Comparison of ENCODE assay signal across 12 mouse cellular contexts in genomic region chr11:101680634-101681325, GRCm38 (mm10). TPM values are rescaled to one million over a fixed set of nuclear protein-coding genes. Genes with fewer than 3 reads are reported as not detected.
A peak's percentile ranks its signal among the peaks of the same experiment; 100 is the strongest.
DNase-seq lines count a peak whose midpoint lies in the region; ATAC-seq and TF ChIP-seq lines count a peak whose summit lies in the region.
"Had no signal": no experiment of that assay in that cellular context is flagged by ENCODE, and none has a peak within 500 bp of the region (broad histone marks: within the 10 kb centered on the region; RNA-seq: fewer than 3 reads in every experiment).

No protein-coding gene starts in this region.

- H3K9ac ChIP-seq in kidney, embryonic 16.5 days (replicated peaks; ENCODE audit: low read length) = 0 out of 2 replicates have a peak overlapping the region, but pooled peaks have one; percentile 17
- no peak overlapping the region for H3K9ac ChIP-seq in embryonic facial prominence, embryonic 11.5 days (replicated peaks; ENCODE audit: low read length)
- no peak overlapping the region for H3K9ac ChIP-seq in hindbrain, embryonic 12.5 days
- H3K9ac ChIP-seq: hindbrain, embryonic 15.5 days; liver, embryonic 14.5 days had no signal

- H3K4me3 ChIP-seq in gastrocnemius, adult 2 months = no peak overlapping the region
- H3K4me3 ChIP-seq in kidney, embryonic 16.5 days (ENCODE audit: low read length) = no peak overlapping the region
- H3K4me3 ChIP-seq in embryonic facial prominence, embryonic 11.5 days (ENCODE audit: low read depth, low read length) = no peak overlapping the region
- no peak overlapping the region for H3K4me3 ChIP-seq in hindbrain, embryonic 12.5 days
- H3K4me3 ChIP-seq in thymus, adult 2 months (ENCODE audit: control insufficient read depth, insufficient read depth, low read length) = no peak overlapping the region
- H3K4me3 ChIP-seq: hindbrain, embryonic 15.5 days had no signal

- ATAC-seq in kidney, embryonic 16.5 days (ENCODE audit: low FRiP score, low TSS enrichment) = peak; percentile 23; the same call in 1 of the 2 replicates
- ATAC-seq in embryonic facial prominence, embryonic 11.5 days (replicated peaks; ENCODE audit: insufficient number of reproducible peaks, low FRiP score, low TSS enrichment, low read depth) = 0 out of 2 replicates have a peak, but pooled peaks have one; percentile 29
- ATAC-seq in hindbrain, embryonic 12.5 days (ENCODE audit: low FRiP score) = no peak

- intact Hi-C loops in gastrocnemius, adult 2 months (cut with DNase I) = no loop called here

- H3K27me3 ChIP-seq in kidney, embryonic 16.5 days (ENCODE audit: insufficient read depth, low read length) = no peaks in the 10 kb centered on the region
- H3K27me3 ChIP-seq in embryonic facial prominence, embryonic 11.5 days (ENCODE audit: control insufficient read depth, insufficient read depth, low read length) = no peaks in the 10 kb centered on the region
- no peaks in the 10 kb centered on the region for H3K27me3 ChIP-seq in hindbrain, embryonic 12.5 days
- H3K27me3 ChIP-seq in thymus, adult 2 months (ENCODE audit: control insufficient read depth, insufficient read depth, low read length) = no peaks in the 10 kb centered on the region
- H3K27me3 ChIP-seq: hindbrain, embryonic 15.5 days had no signal

- H3K4me1 ChIP-seq in kidney, embryonic 16.5 days (ENCODE audit: insufficient read depth, low read length) = peaks cover 4% of the 10 kb centered on the region; the same call in 1 of the 2 replicates
- H3K4me1 ChIP-seq in embryonic facial prominence, embryonic 11.5 days (ENCODE audit: control insufficient read depth, insufficient read depth, low read length) = no peaks in the 10 kb centered on the region
- peaks cover 10% of the 10 kb centered on the region for H3K4me1 ChIP-seq in hindbrain, embryonic 12.5 days
- no peaks in the 10 kb centered on the region for H3K4me1 ChIP-seq in thymus, adult 2 months (replicated peaks; ENCODE audit: control insufficient read depth, insufficient read depth, low read length)

- no peaks in the 10 kb centered on the region for H3K9me3 ChIP-seq in kidney, embryonic 16.5 days (ENCODE audit: low read length)
- H3K9me3 ChIP-seq in embryonic facial prominence, embryonic 11.5 days (replicated peaks; ENCODE audit: control insufficient read depth, low read length) = no peaks in the 10 kb centered on the region
- no peaks in the 10 kb centered on the region for H3K9me3 ChIP-seq in hindbrain, embryonic 12.5 days (replicated peaks)
- H3K9me3 ChIP-seq: hindbrain, embryonic 15.5 days had no signal

- no peaks in the 10 kb centered on the region for H3K36me3 ChIP-seq in kidney, embryonic 16.5 days (ENCODE audit: insufficient read depth, low read length)
- no peaks in the 10 kb centered on the region for H3K36me3 ChIP-seq in embryonic facial prominence, embryonic 11.5 days (replicated peaks; ENCODE audit: control insufficient read depth, insufficient read depth, low read depth, low read length)
- no peaks in the 10 kb centered on the region for H3K36me3 ChIP-seq in hindbrain, embryonic 12.5 days
- no peaks in the 10 kb centered on the region for H3K36me3 ChIP-seq in thymus, adult 2 months (ENCODE audit: control insufficient read depth, insufficient read depth, low read length)
- H3K36me3 ChIP-seq: hindbrain, embryonic 15.5 days had no signal

- no peak for TF ChIP-seq POLR2A in thymus, adult 2 months (IDR thresholded peaks at IDR 0.05; ENCODE audit: control insufficient read depth, extremely low read depth, insufficient read depth, low read length, poor library complexity)

- 22% methylated on average over 3 of the region's 3 CpGs for WGBS in kidney, embryonic 16.5 days
- WGBS in embryonic facial prominence, embryonic 11.5 days = 26% methylated on average over 3 of the region's 3 CpGs
- 38% methylated on average over 3 of the region's 3 CpGs for WGBS in hindbrain, embryonic 12.5 days
- WGBS in thymus, adult 2 months = 84% methylated on average over 3 of the region's 3 CpGs

- peak overlapping the region; percentile 57 for H3K27ac ChIP-seq in gastrocnemius, adult 2 months
- no peak overlapping the region for H3K27ac ChIP-seq in kidney, embryonic 16.5 days (ENCODE audit: low read length)
- H3K27ac ChIP-seq in embryonic facial prominence, embryonic 11.5 days (replicated peaks; ENCODE audit: low read depth, low read length) = no peak overlapping the region
- peak overlapping the region; percentile 46; the same call in 1 of the 2 replicates for H3K27ac ChIP-seq in hindbrain, embryonic 12.5 days
- no peak overlapping the region for H3K27ac ChIP-seq in thymus, adult 2 months (ENCODE audit: control insufficient read depth, insufficient read depth, low read length)
- H3K27ac ChIP-seq: hindbrain, embryonic 15.5 days; liver, embryonic 14.5 days had no signal

- no peak overlapping the region for H3K4me2 ChIP-seq in kidney, embryonic 16.5 days (replicated peaks; ENCODE audit: low read depth, low read length)
- H3K4me2 ChIP-seq in embryonic facial prominence, embryonic 11.5 days (ENCODE audit: low read depth, low read length) = no peak overlapping the region
- no peak overlapping the region for H3K4me2 ChIP-seq in hindbrain, embryonic 12.5 days (replicated peaks)
- H3K4me2 ChIP-seq: hindbrain, embryonic 15.5 days had no signal

- no peak for DNase-seq in gastrocnemius, adult 2 months
- no peak for DNase-seq in gastrocnemius, postnatal 4 days (ENCODE audit: low spot score in 2 of 2)
- DNase-seq in kidney, postnatal 25 days = no peak
- no peak for DNase-seq in embryonic facial prominence, embryonic 11.5 days (ENCODE audit: low spot score)
- no peak for DNase-seq in spleen, postnatal 36 days (ENCODE audit: low spot score in 2 of 2)
- no peak for DNase-seq in thymus, adult 2 months
- DNase-seq: embryo, embryonic 11 days; thymus, adult 18-20 months had no signal

- no peak for TF ChIP-seq CTCF in gastrocnemius, adult 2 months (IDR thresholded peaks at IDR 0.05)
- TF ChIP-seq CTCF in thymus, adult 2 months (IDR thresholded peaks at IDR 0.05; ENCODE audit: borderline replicate concordance, control insufficient read depth, extremely low read depth, insufficient read depth, low read length, poor library complexity) = no peak

RNA-seq across cellular contexts. Expression of gene Arl4d, which starts 15.4 kb away (rescaled TPM):
- total RNA-seq in gastrocnemius, adult 2 months (2021) = 10 to 100 TPM in 1 of 2 experiments, 1 to 10 TPM in 1; 6.7 to 13.1 TPM
- total RNA-seq in gastrocnemius, postnatal 4 days (2021) = 10 to 100 TPM in 1 of 2 experiments, 1 to 10 TPM in 1; 7.1 to 10.0 TPM
- polyA plus RNA-seq in kidney, embryonic 16.5 days (2015; fragmentation: Nextera tagmentation; extraction: Ambion mirVana) = 5.1 and 6.4 TPM in 2 replicates
- 2.8 and 4.3 TPM in 2 replicates for polyA plus RNA-seq in embryonic facial prominence, embryonic 11.5 days (2014; fragmentation: Nextera tagmentation; extraction: Ambion mirVana)
- 11.6 and 12.1 TPM in 2 replicates for polyA plus RNA-seq in hindbrain, embryonic 12.5 days (2016; fragmentation: Nextera tagmentation; extraction: Ambion mirVana)
- polyA plus RNA-seq in thymus, adult 2 months (2012; rRNA removed) = 4.1 and 5.0 TPM in 2 replicates

RNA-seq across cellular contexts. Expression of gene Dhx8, which starts 51.9 kb away (rescaled TPM):
- 10 to 100 TPM; 13.8 to 15.1 TPM for total RNA-seq in gastrocnemius, adult 2 months (2021)
- total RNA-seq in gastrocnemius, postnatal 4 days (2021) = 10 to 100 TPM; 22.2 to 22.8 TPM
- polyA plus RNA-seq in kidney, embryonic 16.5 days (2015; fragmentation: Nextera tagmentation; extraction: Ambion mirVana) = 31.3 and 33.2 TPM in 2 replicates
- 46.7 and 47.3 TPM in 2 replicates for polyA plus RNA-seq in embryonic facial prominence, embryonic 11.5 days (2014; fragmentation: Nextera tagmentation; extraction: Ambion mirVana)
- 41.8 and 50.0 TPM in 2 replicates for polyA plus RNA-seq in hindbrain, embryonic 12.5 days (2016; fragmentation: Nextera tagmentation; extraction: Ambion mirVana)
- 30.5 and 33.1 TPM in 2 replicates for polyA plus RNA-seq in thymus, adult 2 months (2012; rRNA removed)

RNA-seq across cellular contexts. Expression of gene Rdm1, which starts 53.8 kb away (rescaled TPM):
- 10 to 100 TPM; 24.2 to 27.4 TPM for total RNA-seq in gastrocnemius, adult 2 months (2021)
- total RNA-seq in gastrocnemius, postnatal 4 days (2021) = 10 to 100 TPM; 15.4 to 18.4 TPM
- 41.7 and 43.1 TPM in 2 replicates for polyA plus RNA-seq in kidney, embryonic 16.5 days (2015; fragmentation: Nextera tagmentation; extraction: Ambion mirVana)
- polyA plus RNA-seq in embryonic facial prominence, embryonic 11.5 days (2014; fragmentation: Nextera tagmentation; extraction: Ambion mirVana) = 37.3 and 43.0 TPM in 2 replicates
- polyA plus RNA-seq in hindbrain, embryonic 12.5 days (2016; fragmentation: Nextera tagmentation; extraction: Ambion mirVana) = 29.4 and 35.4 TPM in 2 replicates
- polyA plus RNA-seq in thymus, adult 2 months (2012; rRNA removed) = 36.5 and 39.2 TPM in 2 replicates

Comparison
In these comparisons a context has a peak if more than half of its experiments do, and no peak if none do; other contexts are left out.
1. H3K27ac ChIP-seq: peak in gastrocnemius, adult 2 months (single experiment) and hindbrain, embryonic 12.5 days (single experiment); none in kidney, embryonic 16.5 days (single experiment), embryonic facial prominence, embryonic 11.5 days (single experiment) and thymus, adult 2 months (single experiment).